Mouse (Mus musculus): Measurements from ENCODE around the gene Faf1. TPM values are rescaled to one million over a fixed set of nuclear protein-coding genes. Genes with fewer than 3 reads are reported as not detected.

Faf1 gene
- polyA plus RNA-seq, 1 experiment, result 88.3 TPM

- H3K27ac ChIP-seq (ENCODE audit: insufficient read depth, low read length), result no peak overlapping the region
- no peaks in the 10 kb centered on the region for H3K4me1 ChIP-seq (ENCODE audit: control insufficient read depth, insufficient read depth, low read length)
- TF ChIP-seq POLR2A (IDR thresholded peaks at IDR 0.05; ENCODE audit: insufficient read depth, low read length), result no peak
- TF ChIP-seq EP300 (IDR thresholded peaks at IDR 0.05; ENCODE audit: insufficient read depth, low read depth, low read length), result no peak
- no peak for TF ChIP-seq CTCF (IDR thresholded peaks at IDR 0.05; ENCODE audit: low read depth, low read length)
- no peak overlapping the region for H3K4me3 ChIP-seq (ENCODE audit: low read depth, low read length)
- no peaks in the 10 kb centered on the region; the same call in none of the 2 replicates for H3K36me3 ChIP-seq (ENCODE audit: control insufficient read depth, insufficient read depth, low read length, poor library complexity, severe bottlenecking)
- no peaks in the 10 kb centered on the region for H3K27me3 ChIP-seq (ENCODE audit: control insufficient read depth, insufficient read depth, low read length, poor library complexity, severe bottlenecking)
- H3K9me3 ChIP-seq (replicated peaks; ENCODE audit: control insufficient read depth, insufficient read depth, low read length, poor library complexity, severe bottlenecking), result no peaks in the 10 kb centered on the region
- H3K9ac ChIP-seq (ENCODE audit: low read depth, poor library complexity, severe bottlenecking), result no peak overlapping the region
Observed at GRCm38 (mm10) chr4:109929058-109929457, 252.7 kb downstream of the Faf1 start.

- no peaks in the 10 kb centered on the region for H3K4me1 ChIP-seq (ENCODE audit: control insufficient read depth, insufficient read depth, low read length)
- no peak overlapping the region for H3K4me3 ChIP-seq (ENCODE audit: low read depth, low read length)
- H3K27ac ChIP-seq (ENCODE audit: insufficient read depth, low read length), result no peak overlapping the region
- TF ChIP-seq EP300 (IDR thresholded peaks at IDR 0.05; ENCODE audit: insufficient read depth, low read depth, low read length) (no peak), POLR2A (IDR thresholded peaks at IDR 0.05; ENCODE audit: insufficient read depth, low read length) (no peak), CTCF (IDR thresholded peaks at IDR 0.05; ENCODE audit: low read depth, low read length) (peak; percentile 51)
- H3K9ac ChIP-seq (ENCODE audit: low read depth, poor library complexity, severe bottlenecking), result no peak overlapping the region
- H3K9me3 ChIP-seq (replicated peaks; ENCODE audit: control insufficient read depth, insufficient read depth, low read length, poor library complexity, severe bottlenecking), result no peaks in the 10 kb centered on the region
- H3K36me3 ChIP-seq (ENCODE audit: control insufficient read depth, insufficient read depth, low read length, poor library complexity, severe bottlenecking), result no peaks in the 10 kb centered on the region; the same call in 1 of the 2 replicates
- no peaks in the 10 kb centered on the region for H3K27me3 ChIP-seq (ENCODE audit: control insufficient read depth, insufficient read depth, low read length, poor library complexity, severe bottlenecking)
Observed at GRCm38 (mm10) chr4:109930445-109930844, 254.1 kb downstream of the Faf1 start.

GRCm38 (mm10) chr4:109930935-109931334 is 254.5 kb downstream of the Faf1 start:
- H3K27me3 ChIP-seq (ENCODE audit: control insufficient read depth, insufficient read depth, low read length, poor library complexity, severe bottlenecking), result no peaks in the 10 kb centered on the region
- H3K27ac ChIP-seq (ENCODE audit: insufficient read depth, low read length), result no peak overlapping the region
- H3K9me3 ChIP-seq (replicated peaks; ENCODE audit: control insufficient read depth, insufficient read depth, low read length, poor library complexity, severe bottlenecking), result no peaks in the 10 kb centered on the region
- H3K4me1 ChIP-seq (ENCODE audit: control insufficient read depth, insufficient read depth, low read length), result no peaks in the 10 kb centered on the region
- no peak for TF ChIP-seq POLR2A (IDR thresholded peaks at IDR 0.05; ENCODE audit: insufficient read depth, low read length)
- TF ChIP-seq EP300 (IDR thresholded peaks at IDR 0.05; ENCODE audit: insufficient read depth, low read depth, low read length), result no peak
- no peak for TF ChIP-seq CTCF (IDR thresholded peaks at IDR 0.05; ENCODE audit: low read depth, low read length)
- H3K9ac ChIP-seq (ENCODE audit: low read depth, poor library complexity, severe bottlenecking), result no peak overlapping the region
- no peaks in the 10 kb centered on the region; the same call in 1 of the 2 replicates for H3K36me3 ChIP-seq (ENCODE audit: control insufficient read depth, insufficient read depth, low read length, poor library complexity, severe bottlenecking)
- no peak overlapping the region for H3K4me3 ChIP-seq (ENCODE audit: low read depth, low read length)

GRCm38 (mm10) chr4:109936557-109936956 is 260.2 kb downstream of the Faf1 start:
- H3K4me1 ChIP-seq (ENCODE audit: control insufficient read depth, insufficient read depth, low read length), result no peaks in the 10 kb centered on the region
- no peaks in the 10 kb centered on the region for H3K27me3 ChIP-seq (ENCODE audit: control insufficient read depth, insufficient read depth, low read length, poor library complexity, severe bottlenecking)
- H3K36me3 ChIP-seq (ENCODE audit: control insufficient read depth, insufficient read depth, low read length, poor library complexity, severe bottlenecking), result no peaks in the 10 kb centered on the region; the same call in 1 of the 2 replicates
- H3K9ac ChIP-seq (ENCODE audit: low read depth, poor library complexity, severe bottlenecking), result no peak overlapping the region
- TF ChIP-seq EP300 (IDR thresholded peaks at IDR 0.05; ENCODE audit: insufficient read depth, low read depth, low read length) (no peak), CTCF (IDR thresholded peaks at IDR 0.05; ENCODE audit: low read depth, low read length) (no peak), POLR2A (IDR thresholded peaks at IDR 0.05; ENCODE audit: insufficient read depth, low read length) (no peak)
- no peak overlapping the region for H3K27ac ChIP-seq (ENCODE audit: insufficient read depth, low read length)
- H3K4me3 ChIP-seq (ENCODE audit: low read depth, low read length), result no peak overlapping the region
- H3K9me3 ChIP-seq (replicated peaks; ENCODE audit: control insufficient read depth, insufficient read depth, low read length, poor library complexity, severe bottlenecking), result no peaks in the 10 kb centered on the region

GRCm38 (mm10) chr4:109939291-109939690 is 262.9 kb downstream of the Faf1 start:
- Histone ChIP-seq H3K9me3 (replicated peaks; ENCODE audit: control insufficient read depth, insufficient read depth, low read length, poor library complexity, severe bottlenecking) (no peaks in the 10 kb centered on the region), H3K27ac (ENCODE audit: insufficient read depth, low read length) (no peak overlapping the region), H3K4me1 (ENCODE audit: control insufficient read depth, insufficient read depth, low read length) (no peaks in the 10 kb centered on the region), H3K9ac (ENCODE audit: low read depth, poor library complexity, severe bottlenecking) (no peak overlapping the region), H3K36me3 (ENCODE audit: control insufficient read depth, insufficient read depth, low read length, poor library complexity, severe bottlenecking) (no peaks in the 10 kb centered on the region; the same call in 1 of the 2 replicates), H3K27me3 (ENCODE audit: control insufficient read depth, insufficient read depth, low read length, poor library complexity, severe bottlenecking) (no peaks in the 10 kb centered on the region), H3K4me3 (ENCODE audit: low read depth, low read length) (no peak overlapping the region)
- TF ChIP-seq EP300 (IDR thresholded peaks at IDR 0.05; ENCODE audit: insufficient read depth, low read depth, low read length) (no peak), POLR2A (IDR thresholded peaks at IDR 0.05; ENCODE audit: insufficient read depth, low read length) (no peak), CTCF (IDR thresholded peaks at IDR 0.05; ENCODE audit: low read depth, low read length) (no peak)

GRCm38 (mm10) chr4:109945554-109945953 is 269.2 kb downstream of the Faf1 start:
- H3K36me3 ChIP-seq (ENCODE audit: control insufficient read depth, insufficient read depth, low read length, poor library complexity, severe bottlenecking), result no peaks in the 10 kb centered on the region

More at GRCm38 (mm10) chr4:109945554-109945953, 269.2 kb downstream of the Faf1 start:
- TF ChIP-seq POLR2A (IDR thresholded peaks at IDR 0.05; ENCODE audit: insufficient read depth, low read length), result no peak
- TF ChIP-seq EP300 (IDR thresholded peaks at IDR 0.05; ENCODE audit: insufficient read depth, low read depth, low read length), result no peak
- no peak for TF ChIP-seq CTCF (IDR thresholded peaks at IDR 0.05; ENCODE audit: low read depth, low read length)
- Histone ChIP-seq H3K27me3 (ENCODE audit: control insufficient read depth, insufficient read depth, low read length, poor library complexity, severe bottlenecking) (no peaks in the 10 kb centered on the region), H3K4me1 (ENCODE audit: control insufficient read depth, insufficient read depth, low read length) (no peaks in the 10 kb centered on the region), H3K9me3 (replicated peaks; ENCODE audit: control insufficient read depth, insufficient read depth, low read length, poor library complexity, severe bottlenecking) (no peaks in the 10 kb centered on the region), H3K9ac (ENCODE audit: low read depth, poor library complexity, severe bottlenecking) (no peak overlapping the region), H3K4me3 (ENCODE audit: low read depth, low read length) (no peak overlapping the region), H3K27ac (ENCODE audit: insufficient read depth, low read length) (no peak overlapping the region)

All from ES-Bruce4 (cell line).